Mouse (Mus musculus): Measurements from ENCODE around the gene Nup210l.

DNA sequence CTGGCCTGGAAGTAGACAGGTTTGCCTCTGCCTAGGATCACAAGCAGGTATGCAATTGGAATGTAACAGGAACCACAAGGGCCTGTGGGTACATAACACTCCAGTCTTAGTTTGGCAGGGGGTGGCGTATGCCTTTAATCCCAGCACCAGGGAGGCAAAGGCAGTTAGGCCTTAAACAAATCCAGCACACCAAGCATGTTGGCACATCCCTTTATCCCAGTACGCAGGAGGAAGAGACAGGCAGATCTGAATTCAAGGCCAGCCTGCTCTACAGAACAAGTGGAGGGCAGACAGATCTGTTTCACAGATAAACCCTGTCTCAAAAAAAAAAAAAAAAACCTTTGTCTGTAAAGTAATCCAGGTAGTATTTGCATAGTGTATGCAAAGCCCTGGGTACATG is 104.7 kb downstream of the Nup210l start:
- TF ChIP-seq CTCF (IDR thresholded peaks at IDR 0.05; ENCODE audit: low read depth, low read length) = no peak
- no peak for TF ChIP-seq TAL1 (conservative IDR thresholded peaks at IDR 0.05; ENCODE audit: low read depth, low read length)

Data from G1E (cell line).